Mouse (Mus musculus) thymus, adult 2 months (tissue): Measurements from ENCODE around the gene Tdrd12. TPM values are rescaled to one million over a fixed set of nuclear protein-coding genes. Genes with fewer than 3 reads are reported as not detected.

Experiments used
- DNase-seq: peaks from one replicate; pipeline ENCODE4 v3.0.0; 2021
- H3K27ac ChIP-seq: fragments of 200-500 bp; 2 replicates; pipeline ENCODE4 v1.5.1; 2012; ENCODE audit warnings: low read length, control low read depth; ENCODE audit not compliant: control insufficient read depth, insufficient read depth
- H3K27me3 ChIP-seq: fragments of 200-500 bp; 2 replicates; pipeline ENCODE4 v1.6.1; 2012; ENCODE audit warnings: mild to moderate bottlenecking, low read length, moderate library complexity, mixed read lengths; ENCODE audit not compliant: control insufficient read depth, insufficient read depth
- H3K36me3 ChIP-seq: fragments of 200-500 bp; 2 replicates; pipeline ENCODE4 v1.6.1; 2012; ENCODE audit warnings: mild to moderate bottlenecking, low read length, moderate library complexity; ENCODE audit not compliant: control insufficient read depth, insufficient read depth
- H3K4me1 ChIP-seq: fragments of 200-500 bp; replicated peaks from 2 replicates; pipeline ENCODE4 v1.6.1; 2012; ENCODE audit warnings: low read length; ENCODE audit not compliant: control insufficient read depth, insufficient read depth
- H3K4me3 ChIP-seq: fragments of 200-500 bp; 2 replicates; pipeline ENCODE4 v1.5.1; 2012; ENCODE audit warnings: mild to moderate bottlenecking, low read length, control low read depth, moderate library complexity; ENCODE audit not compliant: control insufficient read depth, insufficient read depth
- CTCF ChIP-seq: fragments of 200-500 bp; IDR thresholded peaks from 2 replicates; pipeline ENCODE4 v1.5.1; 2012; ENCODE audit warnings: mild to moderate bottlenecking, control low read depth, low read length, moderate library complexity, borderline replicate concordance; ENCODE audit not compliant: control insufficient read depth, poor library complexity, insufficient read depth; ENCODE audit errors: extremely low read depth
- POLR2A ChIP-seq: fragments of 200-500 bp; IDR thresholded peaks from 2 replicates; pipeline ENCODE4 v1.6.1; 2012; ENCODE audit warnings: mild to moderate bottlenecking, low read length, control low read depth, moderate library complexity; ENCODE audit not compliant: control insufficient read depth, poor library complexity, insufficient read depth; ENCODE audit errors: extremely low read depth
- WGBS: fragments of 180-500 bp; shearing (Covaris S2); methylation state at CpG from one replicate; pipeline ENCODE4 v1.1.7; 2018; 5-methylcytosine and 5-hydroxymethylcytosine counted together
- polyA plus RNA-seq: library from polyadenylated mRNA; depleted of rRNA; stranded (reverse); fragments of >200 nt; gene quantifications from 2 replicates; pipeline ENCODE4 v1.2.3, GENCODE M21; 2012; rRNA removed

The Tdrd12 gene
- polyA plus RNA-seq, 1 experiment = 0.24 TPM

GRCm38 (mm10) chr7:35428146-35428545 is 109.4 kb downstream of the Tdrd12 start:
- Histone ChIP-seq H3K27me3 (no peaks in the 10 kb centered on the region), H3K27ac (no peak overlapping the region), H3K4me3 (no peak overlapping the region), H3K36me3 (no peaks in the 10 kb centered on the region; the same call in 1 of the 2 replicates), H3K4me1 (no peaks in the 10 kb centered on the region)
- no peak for TF ChIP-seq CTCF
- no peak for TF ChIP-seq POLR2A
- no peak for DNase-seq
- WGBS = 95% methylated on average over 10 of the region's 10 CpGs

GRCm38 (mm10) chr7:35423071-35423470 is 114.5 kb downstream of the Tdrd12 start:
- TF ChIP-seq CTCF (no peak), POLR2A (no peak)
- no peak overlapping the region for H3K4me3 ChIP-seq
- WGBS = 95% methylated on average over 10 of the region's 10 CpGs
- DNase-seq = no peak
- no peak overlapping the region for H3K27ac ChIP-seq
- no peaks in the 10 kb centered on the region for H3K4me1 ChIP-seq
- H3K27me3 ChIP-seq = no peaks in the 10 kb centered on the region
- peaks cover 13% of the 10 kb centered on the region for H3K36me3 ChIP-seq

Other genes with a start within 250 kb of the Tdrd12 start
- gene Gpatch1, start 219.3 kb downstream of the Tdrd12 start, polyA plus RNA-seq = 5.8 and 6.0 TPM in 2 replicates
- 0.71 and 1.3 TPM in 2 replicates for gene Rhpn2, start 203.6 kb downstream of the Tdrd12 start, polyA plus RNA-seq
- gene Faap24, start 140.9 kb downstream of the Tdrd12 start, polyA plus RNA-seq = 8.3 and 8.8 TPM in 2 replicates
- gene Cep89, start 140.7 kb downstream of the Tdrd12 start, polyA plus RNA-seq = 17.9 and 21.2 TPM in 2 replicates
- gene Slc7a9, start 88.9 kb downstream of the Tdrd12 start, polyA plus RNA-seq = 0.19 and 0.27 TPM in 2 replicates
- 40.2 and 44.1 TPM in 2 replicates for gene Nudt19, start 18.6 kb upstream of the Tdrd12 start, polyA plus RNA-seq
- gene Rgs9bp, start 47.8 kb upstream of the Tdrd12 start, polyA plus RNA-seq = 0.26 TPM in 2 replicates
- gene Ankrd27, start 48.5 kb upstream of the Tdrd12 start, polyA plus RNA-seq = 41.6 and 44.9 TPM in 2 replicates
- gene Pdcd5, start 109.8 kb upstream of the Tdrd12 start, polyA plus RNA-seq = 47.6 and 50.1 TPM in 2 replicates
- gene Dpy19l3, start 216.7 kb upstream of the Tdrd12 start, polyA plus RNA-seq = 28.7 and 30.5 TPM in 2 replicates